Mouse (Mus musculus): Measurements from ENCODE around the gene Slit3.

DNA sequence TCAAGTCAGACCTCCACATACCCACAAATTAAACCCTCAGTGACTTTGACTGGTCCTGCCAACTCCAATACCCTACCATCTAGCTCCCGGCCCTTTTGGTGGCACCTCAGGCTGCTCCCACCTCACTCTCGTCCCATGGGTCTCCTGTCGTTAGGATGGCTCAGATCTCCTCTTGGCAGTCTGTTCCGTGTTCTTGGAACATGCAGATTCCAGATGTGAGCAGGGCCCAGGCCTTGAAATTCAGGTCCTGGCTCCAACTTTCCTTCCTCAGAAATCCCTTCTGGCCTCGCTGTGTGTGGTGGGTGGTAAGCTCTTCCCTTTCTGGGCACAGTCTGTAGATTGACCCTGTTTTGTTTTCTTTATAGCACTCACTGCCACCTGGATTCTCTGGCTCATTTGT lies 127.1 kb downstream of the Slit3 start:
- TF ChIP-seq POLR2A (IDR thresholded peaks at IDR 0.05; ENCODE audit: control insufficient read depth, extremely low read depth, insufficient read depth, low read length, poor library complexity) (no peak), CTCF (IDR thresholded peaks at IDR 0.05; ENCODE audit: borderline replicate concordance, control insufficient read depth, extremely low read depth, insufficient read depth, low read length, poor library complexity) (no peak)

All from thymus, adult 2 months (tissue).